Mouse (Mus musculus) testis, adult 2 months (tissue): ENCODE data around the gene Tnnt2.

Source experiments
- CTCF ChIP-seq: fragments of 200-500 bp; IDR thresholded peaks from 2 replicates; pipeline ENCODE4 v1.5.1; 2012; ENCODE audit warnings: low read depth, mild to moderate bottlenecking, inconsistent platforms, low read length, moderate library complexity; ENCODE audit not compliant: control insufficient read depth, insufficient read depth, insufficient replicate concordance
- POLR2A ChIP-seq: fragments of 200-500 bp; IDR thresholded peaks from 2 replicates; pipeline ENCODE4 v1.6.1; 2012; ENCODE audit warnings: low read depth, mild to moderate bottlenecking, inconsistent platforms, low read length, moderate library complexity; ENCODE audit not compliant: control insufficient read depth

- TF ChIP-seq CTCF (no peak), POLR2A (no peak)
These were observed 28.7 kb downstream of the Tnnt2 start for GRCm38 (mm10) chr1:135864830-135865229.
